Mouse (Mus musculus) liver, embryonic 12.5 days (tissue): ENCODE data around the gene Mypop. TPM values are rescaled to one million over a fixed set of nuclear protein-coding genes. Genes with fewer than 3 reads are reported as not detected.
A peak's percentile ranks its signal among the peaks of the same experiment; 100 is the strongest.

ENCODE experiments used
- ATAC-seq: fragments of 200-750 bp; cut with Nextera tagmentation; 2 replicates; pipeline ENCODE4 v1.8.0; 2017; ENCODE audit warnings: moderate number of reproducible peaks, mild to moderate bottlenecking, moderate library complexity
- H3K27ac ChIP-seq: fragments of 300-500 bp; sonication (generic); 2 replicates; pipeline ENCODE4 v1.5.1; 2016; ENCODE audit warnings: mild to moderate bottlenecking
- H3K27me3 ChIP-seq: fragments of 300-500 bp; sonication (generic); replicated peaks from 2 replicates; pipeline ENCODE4 v1.6.1; 2016; ENCODE audit warnings: mild to moderate bottlenecking, moderate library complexity
- H3K36me3 ChIP-seq: fragments of 300-500 bp; sonication (generic); 2 replicates; pipeline ENCODE4 v1.6.1; 2016; ENCODE audit warnings: mild to moderate bottlenecking, moderate library complexity
- H3K4me1 ChIP-seq: fragments of 300-500 bp; sonication (generic); 2 replicates; pipeline ENCODE4 v1.6.1; 2016
- H3K4me2 ChIP-seq: fragments of 300-500 bp; sonication (generic); 2 replicates; pipeline ENCODE4 v1.6.1; 2016; ENCODE audit warnings: mild to moderate bottlenecking, moderate library complexity
- H3K4me3 ChIP-seq: fragments of 300-500 bp; sonication (generic); 2 replicates; pipeline ENCODE4 v1.5.1; 2016; ENCODE audit warnings: mild to moderate bottlenecking, moderate library complexity
- H3K9ac ChIP-seq: fragments of 300-500 bp; sonication (generic); 2 replicates; pipeline ENCODE4 v1.6.1; 2016; ENCODE audit warnings: mild to moderate bottlenecking, moderate library complexity
- H3K9me3 ChIP-seq: fragments of 300-500 bp; sonication (generic); replicated peaks from 2 replicates; pipeline ENCODE4 v1.6.1; 2016; ENCODE audit warnings: mild to moderate bottlenecking, moderate library complexity
- WGBS: fragments of 180-500 bp; shearing (Covaris S2); methylation state at CpG from one replicate; pipeline ENCODE4 v1.1.7; 2016; ENCODE audit not compliant: insufficient replicate concordance; 5-methylcytosine and 5-hydroxymethylcytosine counted together
- polyA plus RNA-seq: library from polyadenylated mRNA; unstranded; fragments of >200 nt; fragmentation: Nextera tagmentation; extraction: Ambion mirVana; gene quantifications from 2 replicates; pipeline ENCODE4 v1.2.1, GENCODE M21; 2016

The Mypop gene
- polyA plus RNA-seq, 1 experiment from 2014 or later = 1.3 TPM

GRCm38 (mm10) chr7:19023357-19023814 lies 32.3 kb downstream of the Mypop start, which contains the start of gene Foxa3:
Foxa3 (minus strand) TSS chr7:19023538.
- Histone ChIP-seq H3K27ac (peak within 1 kb of the TSS; percentile 76), H3K9me3 (no peaks in the 10 kb centered on the region), H3K27me3 (peaks cover 50% of the 10 kb centered on the region), H3K4me3 (peak within 1 kb of the TSS; percentile 94), H3K4me1 (peaks cover 42% of the 10 kb centered on the region), H3K9ac (peak within 1 kb of the TSS; percentile 96), H3K4me2 (peak within 1 kb of the TSS; percentile 81), H3K36me3 (peaks cover 2% of the 10 kb centered on the region; the same call in 1 of the 2 replicates)
- 7% methylated on average over 29 of the region's 30 CpGs for whole genome bisulfite sequencing
- ATAC-seq = peak; percentile 35

- peak; percentile 92 for ATAC-seq
- Histone ChIP-seq H3K4me3 (peak within 1 kb of the TSS; percentile 94), H3K27ac (peak within 1 kb of the TSS; percentile 76), H3K4me1 (peaks cover 42% of the 10 kb centered on the region), H3K27me3 (peaks cover 46% of the 10 kb centered on the region), H3K36me3 (peaks cover 9% of the 10 kb centered on the region), H3K9ac (peak within 1 kb of the TSS; percentile 96), H3K9me3 (no peaks in the 10 kb centered on the region), H3K4me2 (peak within 1 kb of the TSS; percentile 81)
- WGBS = under 1% methylated on average over 49 of the region's 50 CpGs
These were observed 33.1 kb downstream of the Mypop start, which contains the start of gene Sympk for GRCm38 (mm10) chr7:19024096-19024506. Sympk (plus strand) TSS chr7:19024377.

GRCm38 (mm10) chr7:19024581-19025255 lies 33.7 kb downstream of the Mypop start:
- Histone ChIP-seq H3K27me3 (peaks cover 41% of the 10 kb centered on the region), H3K27ac (peak overlapping the region; percentile 76), H3K4me3 (peak overlapping the region; percentile 94), H3K9ac (peak overlapping the region; percentile 96), H3K36me3 (peaks cover 15% of the 10 kb centered on the region), H3K4me1 (peaks cover 42% of the 10 kb centered on the region), H3K9me3 (no peaks in the 10 kb centered on the region), H3K4me2 (peak overlapping the region; percentile 81)
- 2% methylated on average over 34 of the region's 36 CpGs for WGBS
- ATAC-seq = peak; percentile 61

- H3K4me2 ChIP-seq = no peak overlapping the region
- H3K4me3 ChIP-seq = no peak overlapping the region
- ATAC-seq = no peak
- H3K36me3 ChIP-seq = peaks cover 49% of the 10 kb centered on the region
- H3K9me3 ChIP-seq = no peaks in the 10 kb centered on the region
- no peak overlapping the region for H3K9ac ChIP-seq
- H3K27me3 ChIP-seq = peaks cover 9% of the 10 kb centered on the region
- H3K27ac ChIP-seq = no peak overlapping the region
- peaks cover 38% of the 10 kb centered on the region for H3K4me1 ChIP-seq
These were observed 37.0 kb downstream of the Mypop start for GRCm38 (mm10) chr7:19028067-19028466.

GRCm38 (mm10) chr7:19029084-19029653 lies 38.1 kb downstream of the Mypop start:
- Histone ChIP-seq H3K4me3 (no peak overlapping the region), H3K9me3 (no peaks in the 10 kb centered on the region), H3K27me3 (no peaks in the 10 kb centered on the region), H3K9ac (no peak overlapping the region), H3K4me2 (no peak overlapping the region), H3K4me1 (peaks cover 29% of the 10 kb centered on the region), H3K27ac (no peak overlapping the region), H3K36me3 (peaks cover 60% of the 10 kb centered on the region)
- ATAC-seq = peak; percentile 42
- 68% methylated on average over 6 of the region's 6 CpGs for WGBS

GRCm38 (mm10) chr7:19031641-19032040 lies 40.6 kb downstream of the Mypop start:
- Histone ChIP-seq H3K27me3 (no peaks in the 10 kb centered on the region), H3K36me3 (peaks cover 85% of the 10 kb centered on the region), H3K9me3 (no peaks in the 10 kb centered on the region), H3K4me3 (no peak overlapping the region), H3K4me1 (peaks cover 10% of the 10 kb centered on the region), H3K4me2 (no peak overlapping the region), H3K9ac (no peak overlapping the region), H3K27ac (no peak overlapping the region)
- WGBS = 75% methylated on average over 4 of the region's 4 CpGs
- ATAC-seq = no peak

GRCm38 (mm10) chr7:19044616-19045015 lies 53.6 kb downstream of the Mypop start:
- ATAC-seq = no peak
- peaks cover 100% of the 10 kb centered on the region for H3K36me3 ChIP-seq
- H3K9me3 ChIP-seq = no peaks in the 10 kb centered on the region
- WGBS = 93% methylated on average over 6 of the region's 6 CpGs
- no peaks in the 10 kb centered on the region for H3K4me1 ChIP-seq
- no peak overlapping the region for H3K4me3 ChIP-seq
- H3K4me2 ChIP-seq = no peak overlapping the region
- no peaks in the 10 kb centered on the region for H3K27me3 ChIP-seq
- no peak overlapping the region for H3K27ac ChIP-seq
- no peak overlapping the region for H3K9ac ChIP-seq

- H3K36me3 ChIP-seq = peaks cover 100% of the 10 kb centered on the region
- no peaks in the 10 kb centered on the region for H3K27me3 ChIP-seq
- H3K4me3 ChIP-seq = no peak overlapping the region
- H3K4me2 ChIP-seq = no peak overlapping the region
- H3K9me3 ChIP-seq = no peaks in the 10 kb centered on the region
- H3K27ac ChIP-seq = no peak overlapping the region
- 92% methylated on average over 11 of the region's 11 CpGs for WGBS
- H3K4me1 ChIP-seq = no peaks in the 10 kb centered on the region
- no peak for ATAC-seq
- H3K9ac ChIP-seq = no peak overlapping the region
These were observed 55.4 kb downstream of the Mypop start for GRCm38 (mm10) chr7:19046286-19047069.

- no peak overlapping the region for H3K4me2 ChIP-seq
- 82% methylated on average over 14 of the region's 14 CpGs for WGBS
These were observed 57.0 kb downstream of the Mypop start for GRCm38 (mm10) chr7:19048006-19048527.

GRCm38 (mm10) chr7:19049252-19049651 lies 58.2 kb downstream of the Mypop start:
- Histone ChIP-seq H3K4me3 (no peak overlapping the region), H3K27ac (no peak overlapping the region), H3K9me3 (no peaks in the 10 kb centered on the region), H3K27me3 (no peaks in the 10 kb centered on the region), H3K9ac (no peak overlapping the region), H3K4me2 (no peak overlapping the region), H3K4me1 (no peaks in the 10 kb centered on the region), H3K36me3 (peaks cover 100% of the 10 kb centered on the region)
- 82% methylated on average over 5 of the region's 5 CpGs for WGBS
- no peak for ATAC-seq

More at GRCm38 (mm10) chr7:19048006-19048527, 57.0 kb downstream of the Mypop start:
- H3K27me3 ChIP-seq = no peaks in the 10 kb centered on the region
- no peak overlapping the region for H3K9ac ChIP-seq
- no peaks in the 10 kb centered on the region for H3K9me3 ChIP-seq
- peaks cover 100% of the 10 kb centered on the region for H3K36me3 ChIP-seq
- H3K4me1 ChIP-seq = no peaks in the 10 kb centered on the region
- H3K4me3 ChIP-seq = no peak overlapping the region
- no peak for ATAC-seq
- H3K27ac ChIP-seq = no peak overlapping the region

GRCm38 (mm10) chr7:19050172-19050571 lies 59.1 kb downstream of the Mypop start:
- H3K9ac ChIP-seq = peak overlapping the region; percentile 31; the same call in 1 of the 2 replicates
- ATAC-seq = no peak
- H3K4me3 ChIP-seq = no peak overlapping the region
- H3K4me1 ChIP-seq = no peaks in the 10 kb centered on the region
- peaks cover 100% of the 10 kb centered on the region for H3K36me3 ChIP-seq
- H3K27me3 ChIP-seq = no peaks in the 10 kb centered on the region; the same call in 1 of the 2 replicates
- H3K4me2 ChIP-seq = no peak overlapping the region
- H3K27ac ChIP-seq = no peak overlapping the region
- WGBS = 82% methylated on average over 8 of the region's 8 CpGs
- no peaks in the 10 kb centered on the region for H3K9me3 ChIP-seq
